Mouse (Mus musculus) midbrain, embryonic 12.5 days (tissue): ENCODE results near the gene Tbcb. TPM values are rescaled to one million over a fixed set of nuclear protein-coding genes. Genes with fewer than 3 reads are reported as not detected.

Experiments
- ATAC-seq: fragments of 200-750 bp; cut with Nextera tagmentation; 2 replicates; pipeline ENCODE4 v1.8.0; 2017; ENCODE audit warnings: low read depth, moderate TSS enrichment, moderate library complexity; ENCODE audit not compliant: low FRiP score
- H3K27ac ChIP-seq: fragments of 300-500 bp; sonication (generic); replicated peaks from 2 replicates; pipeline ENCODE4 v1.5.1; 2016; ENCODE audit warnings: mild to moderate bottlenecking
- H3K27me3 ChIP-seq: fragments of 300-500 bp; sonication (generic); 2 replicates; pipeline ENCODE4 v1.6.1; 2016; ENCODE audit warnings: mild to moderate bottlenecking
- H3K36me3 ChIP-seq: fragments of 300-500 bp; sonication (generic); 2 replicates; pipeline ENCODE4 v1.6.1; 2016
- H3K4me1 ChIP-seq: fragments of 300-500 bp; sonication (generic); 2 replicates; pipeline ENCODE4 v1.6.1; 2016
- H3K4me2 ChIP-seq: fragments of 300-500 bp; sonication (generic); replicated peaks from 2 replicates; pipeline ENCODE4 v1.6.1; 2016; ENCODE audit warnings: mild to moderate bottlenecking, moderate library complexity
- H3K4me3 ChIP-seq: fragments of 300-500 bp; sonication (generic); 2 replicates; pipeline ENCODE4 v1.5.1; 2016; ENCODE audit warnings: mild to moderate bottlenecking
- H3K9ac ChIP-seq: fragments of 300-500 bp; sonication (generic); replicated peaks from 2 replicates; pipeline ENCODE4 v1.6.1; 2016; ENCODE audit warnings: mild to moderate bottlenecking, moderate library complexity
- H3K9me3 ChIP-seq: fragments of 300-500 bp; sonication (generic); 2 replicates; pipeline ENCODE4 v1.6.1; 2016; ENCODE audit warnings: mild to moderate bottlenecking
- WGBS: fragments of 180-500 bp; shearing (Covaris S2); methylation state at CpG from one replicate; pipeline ENCODE4 v1.1.7; 2016; 5-methylcytosine and 5-hydroxymethylcytosine counted together
- polyA plus RNA-seq: library from polyadenylated mRNA; unstranded; fragments of >200 nt; fragmentation: Nextera tagmentation; extraction: Ambion mirVana; gene quantifications from 2 replicates; pipeline ENCODE4 v1.2.1, GENCODE M21; 2016

The Tbcb gene
- polyA plus RNA-seq, 1 experiment from 2014 or later, result 259 TPM

DNA sequence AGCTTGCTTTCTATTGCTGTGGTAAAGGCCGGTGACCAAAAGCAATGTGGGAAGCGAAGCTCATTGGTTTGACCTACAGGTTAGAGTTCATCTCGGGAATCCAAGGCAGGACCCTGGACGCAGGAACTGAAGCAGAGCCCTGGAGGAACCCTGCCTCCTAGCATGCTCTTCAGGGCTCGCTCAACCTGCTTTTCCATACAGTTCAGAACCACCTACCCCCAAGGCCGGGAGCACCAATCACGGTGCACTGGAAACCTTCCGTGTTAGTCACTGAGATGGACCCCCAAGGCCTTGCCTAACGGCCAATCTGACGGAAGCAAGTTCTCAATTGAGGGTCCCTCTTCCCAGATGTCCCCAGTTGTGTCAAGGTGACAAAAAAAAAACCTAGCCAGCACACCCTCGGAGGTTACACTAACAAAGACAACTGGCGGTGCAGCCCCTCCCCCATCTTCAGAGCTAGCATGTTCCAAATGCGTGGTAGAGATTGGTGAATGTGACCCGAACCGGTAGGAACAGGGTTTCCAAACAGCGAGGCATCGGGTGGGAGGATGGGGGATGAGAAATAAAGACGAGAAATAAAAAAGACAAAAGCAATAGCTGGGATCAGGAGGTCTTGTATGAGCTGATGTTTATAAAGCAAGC, 32.5 kb downstream of the Tbcb start:
- WGBS, result 80% methylated on average over 18 of the region's 18 CpGs

GRCm38 (mm10) chr7:30198481-30198971, 33.5 kb downstream of the Tbcb start, which contains the start of gene Capns1:
Capns1 (minus strand) TSS chr7:30198811.
- peaks cover 6% of the 10 kb centered on the region for H3K4me1 ChIP-seq
- ATAC-seq, result no peak
- H3K4me3 ChIP-seq, result 0 out of 2 replicates have a peak within 1 kb of the TSS, but pooled peaks have one; percentile 13
- H3K27ac ChIP-seq, result no peak within 1 kb of the TSS
- H3K9ac ChIP-seq, result no peak within 1 kb of the TSS; the same call in 1 of the 2 replicates
- no peaks in the 10 kb centered on the region for H3K36me3 ChIP-seq
- no peaks in the 10 kb centered on the region for H3K27me3 ChIP-seq
- H3K4me2 ChIP-seq, result peak within 1 kb of the TSS; percentile 37
- no peaks in the 10 kb centered on the region for H3K9me3 ChIP-seq
- 5% methylated on average over 8 of the region's 8 CpGs for WGBS

More for the DNA sequence above, 32.5 kb downstream of the Tbcb start:
- H3K36me3 ChIP-seq, result no peaks in the 10 kb centered on the region
- H3K9me3 ChIP-seq, result no peaks in the 10 kb centered on the region
- no peak overlapping the region for H3K27ac ChIP-seq
- ATAC-seq, result no peak
- H3K4me2 ChIP-seq, result no peak overlapping the region
- no peaks in the 10 kb centered on the region for H3K27me3 ChIP-seq
- H3K4me3 ChIP-seq, result no peak overlapping the region
- H3K9ac ChIP-seq, result no peak overlapping the region
- peaks cover 6% of the 10 kb centered on the region; the same call in 1 of the 2 replicates for H3K4me1 ChIP-seq

GRCm38 (mm10) chr7:30197592-30198129, 34.4 kb downstream of the Tbcb start:
- Histone ChIP-seq H3K4me3 (no peak overlapping the region), H3K36me3 (no peaks in the 10 kb centered on the region), H3K27ac (no peak overlapping the region), H3K27me3 (no peaks in the 10 kb centered on the region), H3K9me3 (no peaks in the 10 kb centered on the region), H3K4me1 (peaks cover 15% of the 10 kb centered on the region), H3K4me2 (no peak overlapping the region), H3K9ac (no peak overlapping the region)
- no peak for ATAC-seq
- 72% methylated on average over 5 of the region's 5 CpGs for WGBS

- Histone ChIP-seq H3K9ac (no peak overlapping the region), H3K4me1 (peaks cover 18% of the 10 kb centered on the region), H3K4me2 (no peak overlapping the region), H3K9me3 (no peaks in the 10 kb centered on the region), H3K4me3 (no peak overlapping the region), H3K27ac (no peak overlapping the region), H3K36me3 (peaks cover 15% of the 10 kb centered on the region), H3K27me3 (no peaks in the 10 kb centered on the region)
- no peak for ATAC-seq
- WGBS, result 82% methylated on average over 4 of the region's 6 CpGs
Observed at GRCm38 (mm10) chr7:30196171-30196570, 35.9 kb downstream of the Tbcb start.

DNA sequence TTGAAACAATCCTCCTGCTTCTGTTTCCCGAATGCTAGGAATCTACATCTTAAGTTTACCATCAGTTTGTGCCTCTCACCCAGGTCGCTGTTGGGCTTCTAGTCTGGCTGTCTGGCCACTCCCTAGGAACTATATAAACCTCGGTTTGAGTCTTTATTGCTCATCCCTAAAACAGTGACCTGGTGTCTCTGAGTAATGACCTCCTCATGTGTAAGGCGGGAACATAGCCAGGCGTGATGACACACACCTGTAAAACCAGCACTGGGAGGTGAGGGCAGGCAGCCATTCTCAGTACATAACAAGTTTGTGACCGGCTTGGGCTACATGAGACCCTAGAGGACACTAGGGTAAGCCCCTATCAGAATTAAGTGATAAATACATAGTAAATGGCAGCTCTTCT, 36.6 kb downstream of the Tbcb start:
- H3K27ac ChIP-seq, result no peak overlapping the region
- 76% methylated on average over 6 of the region's 6 CpGs for WGBS
- no peaks in the 10 kb centered on the region for H3K9me3 ChIP-seq
- peaks cover 22% of the 10 kb centered on the region for H3K36me3 ChIP-seq
- no peak overlapping the region for H3K4me3 ChIP-seq
- no peaks in the 10 kb centered on the region for H3K27me3 ChIP-seq
- peak overlapping the region; percentile 85 for H3K4me2 ChIP-seq
- ATAC-seq, result no peak
- H3K4me1 ChIP-seq, result peaks cover 18% of the 10 kb centered on the region
- H3K9ac ChIP-seq, result peak overlapping the region; percentile 78; the same call in 1 of the 2 replicates

GRCm38 (mm10) chr7:30194884-30195283, 37.2 kb downstream of the Tbcb start:
- peaks cover 28% of the 10 kb centered on the region for H3K36me3 ChIP-seq
- under 1% methylated on average over 28 of the region's 28 CpGs for WGBS
- H3K27me3 ChIP-seq, result no peaks in the 10 kb centered on the region
- peak overlapping the region; percentile 85 for H3K4me2 ChIP-seq
- ATAC-seq, result peak; percentile 88
- peaks cover 18% of the 10 kb centered on the region for H3K4me1 ChIP-seq
- peak overlapping the region; percentile 65 for H3K27ac ChIP-seq
- no peaks in the 10 kb centered on the region for H3K9me3 ChIP-seq
- H3K9ac ChIP-seq, result peak overlapping the region; percentile 78
- H3K4me3 ChIP-seq, result peak overlapping the region; percentile 78

DNA sequence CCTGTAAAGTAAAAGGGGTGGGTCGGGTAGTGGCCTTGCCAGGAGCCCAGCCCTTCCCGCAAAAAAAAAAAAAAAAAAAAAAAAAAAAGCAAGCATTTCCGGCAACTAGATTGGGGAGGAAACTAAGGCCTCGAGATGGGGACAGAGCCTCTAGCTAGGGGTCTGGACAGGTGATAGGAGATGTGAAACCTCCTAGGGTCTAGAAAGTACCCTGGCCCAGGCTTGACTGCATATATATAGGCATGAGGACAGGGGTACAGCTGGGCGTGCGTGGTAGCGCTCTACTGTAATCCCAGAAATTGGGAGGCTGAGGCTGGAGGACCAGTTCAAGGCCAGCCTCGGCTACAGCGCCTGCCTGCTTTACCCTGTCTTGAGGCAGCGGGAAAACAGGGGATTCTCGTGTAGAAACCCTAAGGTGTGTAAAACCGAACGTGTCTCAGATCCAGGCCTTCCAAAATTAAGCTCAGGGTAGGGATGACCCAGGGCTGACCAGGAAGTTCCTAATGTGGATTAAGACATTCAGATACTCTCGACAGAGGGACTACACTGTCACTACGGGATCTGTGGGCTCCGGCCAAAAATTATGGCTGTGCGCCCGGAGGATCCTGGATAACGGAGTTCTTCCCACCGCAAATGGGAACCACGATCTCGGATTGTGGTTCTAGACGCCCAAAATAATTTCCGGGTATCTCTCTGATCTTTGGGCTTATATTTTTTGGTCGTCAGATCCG, 37.8 kb downstream of the Tbcb start:
- H3K27ac ChIP-seq, result peak overlapping the region; percentile 65

DNA sequence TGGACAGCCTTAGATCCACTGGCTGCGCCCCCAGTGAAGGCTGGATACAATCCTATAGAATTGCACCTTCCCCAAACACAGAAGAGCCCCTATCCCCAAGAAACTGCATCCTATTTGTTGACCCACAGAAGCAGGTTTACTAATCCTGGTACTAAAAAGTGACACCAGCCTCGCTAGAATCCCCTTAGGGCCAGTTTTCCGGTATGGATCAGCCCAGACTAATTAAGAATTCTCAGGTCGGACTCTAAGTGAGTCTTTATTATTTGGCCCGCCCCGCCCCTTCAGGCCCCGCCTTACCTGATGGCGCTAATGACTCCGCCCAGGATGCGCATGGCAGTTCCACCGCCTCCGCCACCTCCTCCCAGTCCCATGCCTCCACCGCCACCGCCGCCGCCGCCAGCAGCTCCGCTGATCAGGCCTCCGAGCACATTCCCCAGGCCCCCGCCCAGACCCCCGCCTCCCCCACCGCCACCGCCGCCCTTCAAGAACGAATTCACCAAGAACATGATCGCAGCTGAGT, 38.4 kb downstream of the Tbcb start:
- no peaks in the 10 kb centered on the region for H3K27me3 ChIP-seq
- H3K9me3 ChIP-seq, result no peaks in the 10 kb centered on the region
- peak overlapping the region; percentile 78 for H3K4me3 ChIP-seq
- H3K4me1 ChIP-seq, result peaks cover 18% of the 10 kb centered on the region
- ATAC-seq, result peak; percentile 74
- H3K4me2 ChIP-seq, result peak overlapping the region; percentile 85
- H3K9ac ChIP-seq, result peak overlapping the region; percentile 78
- H3K36me3 ChIP-seq, result peaks cover 34% of the 10 kb centered on the region
- WGBS, result under 1% methylated on average over 26 of the region's 26 CpGs
- H3K27ac ChIP-seq, result peak overlapping the region; percentile 65

More for the DNA sequence above, 37.8 kb downstream of the Tbcb start:
- H3K4me2 ChIP-seq, result peak overlapping the region; percentile 85
- peak overlapping the region; percentile 78 for H3K9ac ChIP-seq
- H3K4me3 ChIP-seq, result peak overlapping the region; percentile 78
- peaks cover 18% of the 10 kb centered on the region for H3K4me1 ChIP-seq
- H3K36me3 ChIP-seq, result peaks cover 29% of the 10 kb centered on the region
- WGBS, result under 1% methylated on average over 26 of the region's 26 CpGs
- H3K9me3 ChIP-seq, result no peaks in the 10 kb centered on the region
- H3K27me3 ChIP-seq, result no peaks in the 10 kb centered on the region
- ATAC-seq, result peak; percentile 10

DNA sequence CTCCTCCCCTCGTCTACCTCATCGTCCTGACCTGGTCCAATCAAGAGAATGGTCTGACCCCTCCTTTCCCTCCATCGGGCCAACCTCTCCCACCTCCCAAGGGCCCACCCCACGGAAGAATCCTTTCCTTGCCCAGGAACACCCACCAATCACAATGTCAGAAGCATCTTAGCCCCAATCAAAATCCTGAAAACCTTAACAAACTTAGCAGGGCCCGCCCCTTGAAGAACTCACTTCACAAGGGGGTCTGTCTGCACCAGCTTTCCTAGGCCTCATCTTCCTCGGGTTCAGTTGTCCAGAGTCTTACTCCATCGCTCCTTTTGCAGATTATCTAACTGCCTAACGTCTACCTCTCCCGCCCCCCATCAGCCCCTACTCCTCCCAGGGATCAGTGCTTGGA, 39.1 kb downstream of the Tbcb start:
- Histone ChIP-seq H3K9ac (peak overlapping the region; percentile 11; the same call in 1 of the 2 replicates), H3K36me3 (peaks cover 41% of the 10 kb centered on the region), H3K4me3 (peak overlapping the region; percentile 78), H3K9me3 (no peaks in the 10 kb centered on the region), H3K4me2 (peak overlapping the region; percentile 85), H3K27me3 (no peaks in the 10 kb centered on the region), H3K27ac (no peak overlapping the region), H3K4me1 (peaks cover 18% of the 10 kb centered on the region)
- WGBS, result 19% methylated on average over 9 of the region's 9 CpGs
- no peak for ATAC-seq

DNA sequence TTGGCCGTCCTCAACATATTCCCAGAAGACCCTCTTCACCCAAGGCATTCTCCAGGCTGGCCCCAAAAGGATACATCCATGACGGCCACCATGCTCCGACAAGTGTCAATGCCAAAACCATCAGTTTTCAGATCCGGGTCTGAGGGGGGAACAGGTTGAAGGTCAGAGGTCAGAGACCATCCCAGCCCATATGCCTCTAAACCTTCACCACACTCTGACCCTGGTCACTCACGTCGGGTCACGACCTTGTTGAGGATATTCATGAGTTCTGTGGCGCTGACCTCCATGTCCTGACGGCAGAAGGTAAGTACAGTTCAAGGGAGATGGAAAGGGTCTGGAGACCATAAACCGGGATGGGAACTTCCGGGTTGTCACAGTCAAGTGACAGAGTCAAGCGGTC, 40.0 kb downstream of the Tbcb start:
- no peaks in the 10 kb centered on the region for H3K9me3 ChIP-seq
- no peaks in the 10 kb centered on the region for H3K27me3 ChIP-seq
- no peak overlapping the region for H3K27ac ChIP-seq
- H3K4me3 ChIP-seq, result no peak overlapping the region
- no peak overlapping the region for H3K4me2 ChIP-seq
- H3K9ac ChIP-seq, result no peak overlapping the region
- 89% methylated on average over 12 of the region's 12 CpGs for WGBS
- ATAC-seq, result no peak
- peaks cover 50% of the 10 kb centered on the region for H3K36me3 ChIP-seq
- peaks cover 18% of the 10 kb centered on the region for H3K4me1 ChIP-seq

DNA sequence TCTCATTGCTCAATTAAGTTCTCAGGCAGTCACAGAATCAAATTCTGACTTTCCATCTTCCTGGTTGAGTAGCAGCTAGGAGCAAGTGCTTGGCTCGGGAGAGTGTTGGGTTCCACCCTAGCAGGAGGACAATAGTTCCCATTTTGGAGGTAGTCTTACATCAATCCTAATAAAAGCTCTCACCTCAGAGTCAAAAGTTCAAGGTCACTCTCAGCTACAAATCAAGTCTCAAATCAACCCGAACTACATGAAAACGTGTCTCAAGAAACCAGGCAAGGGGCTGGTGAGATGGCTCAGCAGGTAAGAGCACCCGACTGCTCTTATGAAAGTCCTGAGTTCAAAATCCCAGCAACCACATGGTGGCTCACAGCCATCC, 43.0 kb downstream of the Tbcb start:
- Histone ChIP-seq H3K27ac (no peak overlapping the region), H3K4me2 (no peak overlapping the region), H3K9me3 (no peaks in the 10 kb centered on the region), H3K36me3 (peaks cover 62% of the 10 kb centered on the region), H3K4me3 (no peak overlapping the region), H3K9ac (no peak overlapping the region), H3K27me3 (no peaks in the 10 kb centered on the region), H3K4me1 (peaks cover 16% of the 10 kb centered on the region)
- 89% methylated on average over 4 of the region's 4 CpGs for WGBS
- ATAC-seq, result no peak
